Mouse (Mus musculus) ES-Bruce4 (cell line): Measurements from ENCODE around the gene Unc13b.

ENCODE experiments used
- CTCF ChIP-seq: IDR thresholded peaks from one replicate; pipeline ENCODE4 v1.8.1; 2011; ENCODE audit warnings: low read depth, low read length
- EP300 ChIP-seq: IDR thresholded peaks from 2 replicates; pipeline ENCODE4 v1.6.1; 2011; ENCODE audit warnings: low read depth, low read length; ENCODE audit not compliant: insufficient read depth
- POLR2A ChIP-seq: IDR thresholded peaks from one replicate; pipeline ENCODE4 v1.8.1; 2011; ENCODE audit warnings: low read length; ENCODE audit not compliant: insufficient read depth

- no peak for TF ChIP-seq CTCF
- no peak for TF ChIP-seq EP300
- no peak for TF ChIP-seq POLR2A
Measured at GRCm38 (mm10) chr4:43045285-43045658, 13.5 kb upstream of the Unc13b start.
